Mouse (Mus musculus): ENCODE measurements around the gene Osbpl8.

- TF ChIP-seq POLR2A (IDR thresholded peaks at IDR 0.05; ENCODE audit: extremely low read depth, insufficient read depth, low read length) (no peak), CTCF (IDR thresholded peaks at IDR 0.05; ENCODE audit: extremely low read depth, insufficient read depth, low read length) (no peak)
Measured at GRCm38 (mm10) chr10:111216111-111216510, 51.6 kb downstream of the Osbpl8 start.

All from cortical plate, adult 2 months (tissue).